Mouse (Mus musculus): ENCODE measurements at regions not wholly inside any gene's neighbourhood (a gene's known extent, or its start where the extent isn't known, plus 50 kb on each side); places are given as distances from the start of the nearest gene placed in this dataset.

- Histone ChIP-seq H3K27ac (ENCODE audit: low read depth, low read length) (no peak overlapping the region), H3K9me3 (ENCODE audit: control insufficient read depth, low read length) (no peaks in the 10 kb centered on the region), H3K27me3 (replicated peaks; ENCODE audit: control insufficient read depth, insufficient read depth, low read length) (no peaks in the 10 kb centered on the region), H3K36me3 (ENCODE audit: control insufficient read depth, insufficient read depth, low read length) (no peaks in the 10 kb centered on the region), H3K4me3 (ENCODE audit: low read length) (no peak overlapping the region), H3K9ac (ENCODE audit: low read depth, low read length) (no peak overlapping the region), H3K4me2 (ENCODE audit: low read length) (no peak overlapping the region), H3K4me1 (ENCODE audit: control insufficient read depth, insufficient read depth, low read depth, low read length) (no peaks in the 10 kb centered on the region)
- ATAC-seq = no peak
Measured at GRCm38 (mm10) chr8:96290740-96291139, 402.4 kb upstream of the Got2 start.

GRCm38 (mm10) chr8:96289519-96289918 lies 401.2 kb upstream of the Got2 start:
- no peaks in the 10 kb centered on the region for H3K4me1 ChIP-seq (ENCODE audit: control insufficient read depth, insufficient read depth, low read depth, low read length)
- no peak overlapping the region for H3K27ac ChIP-seq (ENCODE audit: low read depth, low read length)
- H3K27me3 ChIP-seq (replicated peaks; ENCODE audit: control insufficient read depth, insufficient read depth, low read length) = no peaks in the 10 kb centered on the region
- ATAC-seq = no peak
- H3K4me3 ChIP-seq (ENCODE audit: low read length) = no peak overlapping the region
- H3K9me3 ChIP-seq (ENCODE audit: control insufficient read depth, low read length) = no peaks in the 10 kb centered on the region
- no peak overlapping the region for H3K9ac ChIP-seq (ENCODE audit: low read depth, low read length)
- no peaks in the 10 kb centered on the region for H3K36me3 ChIP-seq (ENCODE audit: control insufficient read depth, insufficient read depth, low read length)
- no peak overlapping the region for H3K4me2 ChIP-seq (ENCODE audit: low read length)
- 45% methylated on average over 3 of the region's 3 CpGs for WGBS

- Histone ChIP-seq H3K27ac (ENCODE audit: low read depth, low read length) (no peak overlapping the region), H3K9me3 (ENCODE audit: control insufficient read depth, low read length) (no peaks in the 10 kb centered on the region), H3K36me3 (ENCODE audit: control insufficient read depth, insufficient read depth, low read length) (no peaks in the 10 kb centered on the region), H3K4me2 (ENCODE audit: low read length) (no peak overlapping the region), H3K27me3 (replicated peaks; ENCODE audit: control insufficient read depth, insufficient read depth, low read length) (no peaks in the 10 kb centered on the region), H3K4me3 (ENCODE audit: low read length) (no peak overlapping the region), H3K4me1 (ENCODE audit: control insufficient read depth, insufficient read depth, low read depth, low read length) (no peaks in the 10 kb centered on the region), H3K9ac (ENCODE audit: low read depth, low read length) (no peak overlapping the region)
- WGBS = 20% methylated on average over 3 of the region's 3 CpGs
- ATAC-seq = 0 out of 2 replicates have a peak, but pooled peaks have one; percentile 40
Measured at GRCm38 (mm10) chr8:96288525-96288924, 400.2 kb upstream of the Got2 start.

DNA sequence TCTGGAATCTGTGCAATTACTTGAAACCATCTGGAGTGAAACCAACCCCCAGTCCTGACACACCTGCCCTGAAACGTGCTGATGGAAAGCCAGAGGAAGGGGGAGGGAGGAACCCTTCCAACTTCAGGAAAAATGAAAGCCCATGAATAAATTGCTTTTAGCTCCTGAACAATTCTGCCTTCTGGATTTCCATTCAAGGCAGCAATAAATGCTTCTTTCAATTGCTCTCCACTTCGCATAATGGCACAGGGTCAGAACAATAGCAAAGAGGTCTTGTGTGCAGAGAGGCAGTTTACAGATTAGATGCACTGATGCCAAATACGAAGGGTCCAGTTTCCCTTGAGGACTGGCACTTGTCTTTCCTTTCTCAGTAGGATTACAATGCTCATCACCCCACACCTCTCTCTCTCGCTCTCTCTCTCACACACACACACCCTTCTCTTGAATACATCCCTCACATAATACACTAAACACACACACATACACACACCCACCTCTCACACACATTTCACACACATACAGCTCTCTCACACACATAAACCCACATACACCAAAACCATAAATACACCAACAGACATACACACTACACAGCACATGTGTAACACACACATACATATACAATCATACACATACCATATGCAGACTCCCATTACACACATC lies 389.3 kb upstream of the Got2 start:
- 22% methylated on average over 4 of the region's 4 CpGs for WGBS
- no peak overlapping the region for H3K27ac ChIP-seq (ENCODE audit: low read depth, low read length)

DNA sequence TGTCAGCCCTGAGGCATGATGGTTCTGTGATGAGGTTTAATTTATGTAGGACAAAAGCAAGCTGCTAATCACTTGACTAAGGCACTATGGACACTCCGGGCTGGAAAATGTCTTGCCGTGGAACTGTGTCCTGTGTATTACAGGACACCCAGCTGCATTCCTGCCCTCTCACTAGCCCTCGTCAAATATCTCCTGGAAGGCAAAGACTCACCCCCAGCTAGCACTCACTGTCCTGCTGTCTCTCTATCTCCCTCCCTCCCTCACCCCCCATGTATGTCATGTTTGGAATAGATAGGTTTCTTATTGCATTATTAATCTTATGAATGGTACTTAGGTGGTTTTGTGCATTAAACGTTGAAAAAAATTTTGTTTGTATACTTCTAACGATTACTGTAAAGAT lies 388.7 kb upstream of the Got2 start:
- 0 out of 2 replicates have a peak, but pooled peaks have one; percentile 11 for ATAC-seq
- Histone ChIP-seq H3K27ac (ENCODE audit: low read depth, low read length) (no peak overlapping the region), H3K9ac (ENCODE audit: low read depth, low read length) (no peak overlapping the region), H3K36me3 (ENCODE audit: control insufficient read depth, insufficient read depth, low read length) (no peaks in the 10 kb centered on the region), H3K27me3 (replicated peaks; ENCODE audit: control insufficient read depth, insufficient read depth, low read length) (no peaks in the 10 kb centered on the region), H3K4me1 (ENCODE audit: control insufficient read depth, insufficient read depth, low read depth, low read length) (no peaks in the 10 kb centered on the region), H3K4me2 (ENCODE audit: low read length) (no peak overlapping the region), H3K4me3 (ENCODE audit: low read length) (no peak overlapping the region), H3K9me3 (ENCODE audit: control insufficient read depth, low read length) (peaks cover 2% of the 10 kb centered on the region; the same call in 1 of the 2 replicates)
- WGBS = 43% methylated on average over 5 of the region's 5 CpGs

More for the DNA sequence above, 389.3 kb upstream of the Got2 start:
- Histone ChIP-seq H3K36me3 (ENCODE audit: control insufficient read depth, insufficient read depth, low read length) (no peaks in the 10 kb centered on the region), H3K9me3 (ENCODE audit: control insufficient read depth, low read length) (peaks cover 2% of the 10 kb centered on the region; the same call in 1 of the 2 replicates), H3K4me2 (ENCODE audit: low read length) (no peak overlapping the region), H3K4me1 (ENCODE audit: control insufficient read depth, insufficient read depth, low read depth, low read length) (no peaks in the 10 kb centered on the region), H3K9ac (ENCODE audit: low read depth, low read length) (no peak overlapping the region), H3K4me3 (ENCODE audit: low read length) (no peak overlapping the region), H3K27me3 (replicated peaks; ENCODE audit: control insufficient read depth, insufficient read depth, low read length) (no peaks in the 10 kb centered on the region)
- ATAC-seq = no peak; the same call in 1 of the 2 replicates

DNA sequence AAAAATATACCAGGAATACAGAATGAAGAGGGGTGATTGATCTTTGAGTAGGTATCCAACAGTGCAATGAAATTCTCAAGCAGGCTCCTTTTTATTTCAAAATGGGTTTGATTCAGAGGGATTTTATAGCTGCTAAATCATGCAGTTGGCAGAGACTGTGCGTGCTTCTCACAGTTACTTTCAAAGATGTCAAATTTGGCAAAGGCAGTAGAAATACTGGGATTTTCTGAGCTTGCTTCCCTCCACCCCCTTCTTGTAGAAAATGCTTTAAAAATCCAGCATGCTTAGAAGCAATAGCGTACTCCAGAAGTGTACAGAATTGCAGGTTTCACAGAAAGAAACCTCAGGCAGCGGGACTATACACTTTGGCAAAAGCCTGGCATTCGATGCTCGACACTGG lies 367.9 kb upstream of the Got2 start:
- Histone ChIP-seq H3K4me1 (ENCODE audit: control insufficient read depth, insufficient read depth, low read depth, low read length) (no peaks in the 10 kb centered on the region), H3K9ac (ENCODE audit: low read depth, low read length) (no peak overlapping the region), H3K4me3 (ENCODE audit: low read length) (no peak overlapping the region), H3K36me3 (ENCODE audit: control insufficient read depth, insufficient read depth, low read length) (no peaks in the 10 kb centered on the region), H3K27ac (ENCODE audit: low read depth, low read length) (0 out of 2 replicates have a peak overlapping the region, but pooled peaks have one; percentile 31), H3K4me2 (ENCODE audit: low read length) (no peak overlapping the region), H3K27me3 (replicated peaks; ENCODE audit: control insufficient read depth, insufficient read depth, low read length) (no peaks in the 10 kb centered on the region), H3K9me3 (ENCODE audit: control insufficient read depth, low read length) (no peaks in the 10 kb centered on the region)
- no peak for ATAC-seq
- WGBS = 66% methylated on average over 5 of the region's 5 CpGs

- H3K4me2 ChIP-seq (ENCODE audit: low read length) = no peak overlapping the region
- H3K4me3 ChIP-seq (ENCODE audit: low read length) = no peak overlapping the region
- H3K9ac ChIP-seq (ENCODE audit: low read depth, low read length) = no peak overlapping the region
- H3K27me3 ChIP-seq (replicated peaks; ENCODE audit: control insufficient read depth, insufficient read depth, low read length) = no peaks in the 10 kb centered on the region
- 28% methylated on average over 5 of the region's 5 CpGs for WGBS
- no peaks in the 10 kb centered on the region for H3K36me3 ChIP-seq (ENCODE audit: control insufficient read depth, insufficient read depth, low read length)
- no peak overlapping the region for H3K27ac ChIP-seq (ENCODE audit: low read depth, low read length)
- ATAC-seq = no peak
- H3K4me1 ChIP-seq (ENCODE audit: control insufficient read depth, insufficient read depth, low read depth, low read length) = no peaks in the 10 kb centered on the region
- H3K9me3 ChIP-seq (ENCODE audit: control insufficient read depth, low read length) = no peaks in the 10 kb centered on the region
Measured at GRCm38 (mm10) chr8:96255811-96256210, 367.5 kb upstream of the Got2 start.

GRCm38 (mm10) chr8:96246017-96246416 lies 357.7 kb upstream of the Got2 start:
- no peak for ATAC-seq
- no peaks in the 10 kb centered on the region for H3K36me3 ChIP-seq (ENCODE audit: control insufficient read depth, insufficient read depth, low read length)
- no peak overlapping the region for H3K27ac ChIP-seq (ENCODE audit: low read depth, low read length)
- H3K27me3 ChIP-seq (replicated peaks; ENCODE audit: control insufficient read depth, insufficient read depth, low read length) = no peaks in the 10 kb centered on the region
- H3K9me3 ChIP-seq (ENCODE audit: control insufficient read depth, low read length) = no peaks in the 10 kb centered on the region
- 49% methylated on average over 7 of the region's 7 CpGs for WGBS
- no peak overlapping the region for H3K9ac ChIP-seq (ENCODE audit: low read depth, low read length)
- H3K4me2 ChIP-seq (ENCODE audit: low read length) = no peak overlapping the region
- no peak overlapping the region for H3K4me3 ChIP-seq (ENCODE audit: low read length)
- H3K4me1 ChIP-seq (ENCODE audit: control insufficient read depth, insufficient read depth, low read depth, low read length) = peaks cover 3% of the 10 kb centered on the region

GRCm38 (mm10) chr8:96244549-96245152 lies 356.3 kb upstream of the Got2 start:
- Histone ChIP-seq H3K4me3 (ENCODE audit: low read length) (no peak overlapping the region), H3K9ac (ENCODE audit: low read depth, low read length) (no peak overlapping the region), H3K36me3 (ENCODE audit: control insufficient read depth, insufficient read depth, low read length) (no peaks in the 10 kb centered on the region), H3K27me3 (replicated peaks; ENCODE audit: control insufficient read depth, insufficient read depth, low read length) (no peaks in the 10 kb centered on the region), H3K9me3 (ENCODE audit: control insufficient read depth, low read length) (no peaks in the 10 kb centered on the region), H3K4me1 (ENCODE audit: control insufficient read depth, insufficient read depth, low read depth, low read length) (peaks cover 3% of the 10 kb centered on the region), H3K27ac (ENCODE audit: low read depth, low read length) (no peak overlapping the region), H3K4me2 (ENCODE audit: low read length) (no peak overlapping the region)
- ATAC-seq = no peak
- WGBS = 33% methylated on average over 9 of the region's 9 CpGs

Measured in hindbrain, embryonic 16.5 days (tissue).